14 mouse cellular contexts compared by ENCODE assay signal in genomic region chr11:108269516-108269915, GRCm38 (mm10).
DNase-seq lines count a peak whose midpoint lies in the region; ATAC-seq lines count a peak whose summit lies in the region.
"Had no signal": no experiment of that assay in that cellular context is flagged by ENCODE, and none has a peak within 500 bp of the region (broad histone marks: within the 10 kb centered on the region; RNA-seq: fewer than 3 reads in every experiment).

No protein-coding gene starts in this region.

- no peak overlapping the region for H3K9ac ChIP-seq in liver, embryonic 11.5 days (ENCODE audit: low read depth, low read length)
- H3K9ac ChIP-seq in hindbrain, embryonic 16.5 days (ENCODE audit: low read depth, low read length): no peak overlapping the region
- H3K9ac ChIP-seq in neural tube, embryonic 13.5 days: peak overlapping the region; percentile 53

- no peaks in the 10 kb centered on the region for H3K9me3 ChIP-seq in liver, embryonic 11.5 days (ENCODE audit: control insufficient read depth, low read length)
- H3K9me3 ChIP-seq in hindbrain, embryonic 16.5 days (ENCODE audit: control insufficient read depth, low read length): no peaks in the 10 kb centered on the region
- no peaks in the 10 kb centered on the region for H3K9me3 ChIP-seq in neural tube, embryonic 13.5 days

- intact Hi-C loops in heart, postnatal 25 days (cut with DNase I): loop anchor here (5.0 kb wide), 1 partner anchor 73 kb away; the partner anchor contains the start of genes Apoh and Prkca

- H3K4me1 ChIP-seq in liver, embryonic 11.5 days (replicated peaks; ENCODE audit: control insufficient read depth, insufficient read depth, low read length): peaks cover 3% of the 10 kb centered on the region; the same call in 1 of the 2 replicates
- peaks cover 26% of the 10 kb centered on the region for H3K4me1 ChIP-seq in hindbrain, embryonic 16.5 days (ENCODE audit: control insufficient read depth, insufficient read depth, low read depth, low read length)
- peaks cover 38% of the 10 kb centered on the region for H3K4me1 ChIP-seq in neural tube, embryonic 13.5 days (replicated peaks)

- H3K4me2 ChIP-seq in liver, embryonic 11.5 days: no peak overlapping the region
- no peak overlapping the region for H3K4me2 ChIP-seq in hindbrain, embryonic 16.5 days (ENCODE audit: low read length)
- H3K4me2 ChIP-seq in neural tube, embryonic 13.5 days: 0 out of 2 replicates have a peak overlapping the region, but pooled peaks have one; percentile 5

- 78% methylated on average over 7 of the region's 7 CpGs for WGBS in liver, embryonic 11.5 days
- WGBS in hindbrain, embryonic 16.5 days: 30% methylated on average over 7 of the region's 7 CpGs
- WGBS in neural tube, embryonic 13.5 days: 28% methylated on average over 7 of the region's 7 CpGs

- peak; percentile 79 for DNase-seq in heart, adult 11 months
- no peak for DNase-seq in heart, postnatal 25 days (ENCODE audit: low spot score)
- no peak for DNase-seq in liver, embryonic 11.5 days (ENCODE audit: low spot score)
- no peak for DNase-seq in liver
- no peak for DNase-seq in cerebellum, adult 8-10 months
- DNase-seq: adrenal gland, adult 8-10 months; cerebellum, adult 11 months; kidney, postnatal 25 days; spleen, adult 18-20 months; thymus, adult 2 months had no signal

- peak overlapping the region; percentile 32; the same call in 1 of the 2 replicates for H3K27ac ChIP-seq in liver, embryonic 11.5 days (ENCODE audit: low read depth, low read length)
- H3K27ac ChIP-seq in hindbrain, embryonic 16.5 days (ENCODE audit: low read depth, low read length): 0 out of 2 replicates have a peak overlapping the region, but pooled peaks have one; percentile 3
- peak overlapping the region; percentile 69 for H3K27ac ChIP-seq in neural tube, embryonic 13.5 days (replicated peaks)
- H3K27ac ChIP-seq: left cerebral cortex, adult 2 months had no signal

- no peak overlapping the region for H3K4me3 ChIP-seq in liver, embryonic 11.5 days (ENCODE audit: low read depth, low read length)
- no peak overlapping the region for H3K4me3 ChIP-seq in hindbrain, embryonic 16.5 days (ENCODE audit: low read length)
- H3K4me3 ChIP-seq in neural tube, embryonic 13.5 days: no peak overlapping the region
- H3K4me3 ChIP-seq: left cerebral cortex, adult 2 months had no signal

- ATAC-seq in liver, embryonic 11.5 days (replicated peaks; ENCODE audit: low FRiP score): no peak
- ATAC-seq in hindbrain, embryonic 16.5 days: 0 out of 2 replicates have a peak, but pooled peaks have one; percentile 32
- no peak for ATAC-seq in neural tube, embryonic 13.5 days (ENCODE audit: low read depth)
- no peak for ATAC-seq in megakaryocyte-erythroid progenitor cell, adult 5-6 weeks (replicated peaks; ENCODE audit: low FRiP score, low TSS enrichment, poor library complexity, severe bottlenecking)

- no peaks in the 10 kb centered on the region for H3K27me3 ChIP-seq in liver, embryonic 11.5 days (replicated peaks; ENCODE audit: control insufficient read depth, insufficient read depth, low read length)
- H3K27me3 ChIP-seq in hindbrain, embryonic 16.5 days (replicated peaks; ENCODE audit: control insufficient read depth, insufficient read depth, low read length): no peaks in the 10 kb centered on the region
- H3K27me3 ChIP-seq in neural tube, embryonic 13.5 days: no peaks in the 10 kb centered on the region

- no peaks in the 10 kb centered on the region for H3K36me3 ChIP-seq in liver, embryonic 11.5 days (ENCODE audit: control insufficient read depth, insufficient read depth, low read length)
- H3K36me3 ChIP-seq in hindbrain, embryonic 16.5 days (ENCODE audit: control insufficient read depth, insufficient read depth, low read length): no peaks in the 10 kb centered on the region
- no peaks in the 10 kb centered on the region for H3K36me3 ChIP-seq in neural tube, embryonic 13.5 days

Comparison
In these comparisons a context has a peak if more than half of its experiments do, and no peak if none do; other contexts are left out.
1. H3K27ac ChIP-seq: peak in every context shown above with its lines; median percentile 69 in neural tube, embryonic 13.5 days; 32 in liver, embryonic 11.5 days; 3 in hindbrain, embryonic 16.5 days.